Mouse (Mus musculus): ENCODE measurements around the gene Scfd2. TPM values are rescaled to one million over a fixed set of nuclear protein-coding genes. Genes with fewer than 3 reads are reported as not detected.
A peak's percentile ranks its signal among the peaks of the same experiment; 100 is the strongest.

Gene Scfd2
- polyA plus RNA-seq, 1 experiment from 2014 or later: 17.2 TPM

GRCm38 (mm10) chr5:74288206-74288605 lies 243.4 kb downstream of the Scfd2 start:
- no peak overlapping the region for H3K27ac ChIP-seq
- no peaks in the 10 kb centered on the region for H3K36me3 ChIP-seq
- ATAC-seq (ENCODE audit: insufficient number of reproducible peaks, insufficient read depth, low FRiP score, low TSS enrichment, low read depth): no peak
- no peak overlapping the region for H3K4me2 ChIP-seq
- H3K4me3 ChIP-seq: no peak overlapping the region
- WGBS: 49% methylated on average over 2 of the region's 2 CpGs
- H3K4me1 ChIP-seq: peaks cover 60% of the 10 kb centered on the region
- H3K9me3 ChIP-seq: no peaks in the 10 kb centered on the region
- no peaks in the 10 kb centered on the region for H3K27me3 ChIP-seq
- H3K9ac ChIP-seq: no peak overlapping the region

- 0 out of 2 replicates have a peak overlapping the region, but pooled peaks have one; percentile 22 for H3K4me2 ChIP-seq
- ATAC-seq (ENCODE audit: insufficient number of reproducible peaks, insufficient read depth, low FRiP score, low TSS enrichment, low read depth): no peak
- 0 out of 2 replicates have a peak, but pooled peaks cover 5% of the 10 kb centered on the region for H3K27me3 ChIP-seq
- no peaks in the 10 kb centered on the region for H3K36me3 ChIP-seq
- 26% methylated on average over 4 of the region's 4 CpGs for WGBS
- H3K4me3 ChIP-seq: no peak overlapping the region
- peaks cover 65% of the 10 kb centered on the region for H3K4me1 ChIP-seq
- peak overlapping the region; percentile 60; the same call in 1 of the 2 replicates for H3K27ac ChIP-seq
- H3K9ac ChIP-seq: no peak overlapping the region
- no peaks in the 10 kb centered on the region for H3K9me3 ChIP-seq
Measured at GRCm38 (mm10) chr5:74286301-74286700, 245.3 kb downstream of the Scfd2 start.

- H3K27me3 ChIP-seq: 0 out of 2 replicates have a peak, but pooled peaks cover 5% of the 10 kb centered on the region
- H3K27ac ChIP-seq: peak overlapping the region; percentile 60
- WGBS: 14% methylated on average over 7 of the region's 7 CpGs
- H3K4me2 ChIP-seq: no peak overlapping the region
- ATAC-seq (ENCODE audit: insufficient number of reproducible peaks, insufficient read depth, low FRiP score, low TSS enrichment, low read depth): no peak
- peaks cover 70% of the 10 kb centered on the region for H3K4me1 ChIP-seq
- H3K4me3 ChIP-seq: no peak overlapping the region
- H3K36me3 ChIP-seq: no peaks in the 10 kb centered on the region
- no peak overlapping the region for H3K9ac ChIP-seq
- no peaks in the 10 kb centered on the region for H3K9me3 ChIP-seq
Measured at GRCm38 (mm10) chr5:74285764-74286163, 245.8 kb downstream of the Scfd2 start.

GRCm38 (mm10) chr5:74285289-74285688 lies 246.3 kb downstream of the Scfd2 start:
- WGBS: 28% methylated on average over 2 of the region's 2 CpGs
- Histone ChIP-seq H3K4me3 (no peak overlapping the region), H3K27ac (peak overlapping the region; percentile 60), H3K4me2 (no peak overlapping the region), H3K9ac (no peak overlapping the region), H3K36me3 (no peaks in the 10 kb centered on the region), H3K4me1 (peaks cover 71% of the 10 kb centered on the region), H3K27me3 (0 out of 2 replicates have a peak, but pooled peaks cover 5% of the 10 kb centered on the region), H3K9me3 (no peaks in the 10 kb centered on the region)
- no peak for ATAC-seq (ENCODE audit: insufficient number of reproducible peaks, insufficient read depth, low FRiP score, low TSS enrichment, low read depth)

GRCm38 (mm10) chr5:74283545-74283944 lies 248.0 kb downstream of the Scfd2 start:
- Histone ChIP-seq H3K4me3 (no peak overlapping the region), H3K27ac (no peak overlapping the region), H3K36me3 (no peaks in the 10 kb centered on the region), H3K9me3 (no peaks in the 10 kb centered on the region), H3K9ac (no peak overlapping the region), H3K4me1 (peaks cover 76% of the 10 kb centered on the region), H3K27me3 (0 out of 2 replicates have a peak, but pooled peaks cover 5% of the 10 kb centered on the region), H3K4me2 (no peak overlapping the region)
- peak; percentile 56; the same call in 1 of the 2 replicates for ATAC-seq (ENCODE audit: insufficient number of reproducible peaks, insufficient read depth, low FRiP score, low TSS enrichment, low read depth)
- 45% methylated on average over 8 of the region's 8 CpGs for WGBS

- no peak overlapping the region for H3K9ac ChIP-seq
- no peak overlapping the region for H3K4me2 ChIP-seq
- peaks cover 66% of the 10 kb centered on the region for H3K4me1 ChIP-seq
- H3K27me3 ChIP-seq: 0 out of 2 replicates have a peak, but pooled peaks cover 5% of the 10 kb centered on the region
- H3K36me3 ChIP-seq: no peaks in the 10 kb centered on the region
- no peak overlapping the region for H3K27ac ChIP-seq
- ATAC-seq (ENCODE audit: insufficient number of reproducible peaks, insufficient read depth, low FRiP score, low TSS enrichment, low read depth): no peak
- H3K4me3 ChIP-seq: no peak overlapping the region
- 78% methylated on average over 8 of the region's 8 CpGs for WGBS
- no peaks in the 10 kb centered on the region for H3K9me3 ChIP-seq
Measured at GRCm38 (mm10) chr5:74281480-74281879, 250.1 kb downstream of the Scfd2 start.

GRCm38 (mm10) chr5:74279673-74280072 lies 251.9 kb downstream of the Scfd2 start:
- H3K27ac ChIP-seq: no peak overlapping the region
- no peaks in the 10 kb centered on the region for H3K36me3 ChIP-seq
- no peak for ATAC-seq (ENCODE audit: insufficient number of reproducible peaks, insufficient read depth, low FRiP score, low TSS enrichment, low read depth)
- 0 out of 2 replicates have a peak, but pooled peaks cover 5% of the 10 kb centered on the region for H3K27me3 ChIP-seq
- no peak overlapping the region for H3K9ac ChIP-seq
- H3K4me1 ChIP-seq: peaks cover 51% of the 10 kb centered on the region
- H3K9me3 ChIP-seq: no peaks in the 10 kb centered on the region
- H3K4me2 ChIP-seq: no peak overlapping the region
- WGBS: 68% methylated on average over 7 of the region's 7 CpGs
- H3K4me3 ChIP-seq: no peak overlapping the region

GRCm38 (mm10) chr5:74278428-74278827 lies 253.1 kb downstream of the Scfd2 start:
- Histone ChIP-seq H3K4me1 (peaks cover 56% of the 10 kb centered on the region), H3K4me2 (no peak overlapping the region), H3K27ac (no peak overlapping the region), H3K36me3 (no peaks in the 10 kb centered on the region), H3K27me3 (0 out of 2 replicates have a peak, but pooled peaks cover 5% of the 10 kb centered on the region), H3K4me3 (no peak overlapping the region), H3K9ac (0 out of 2 replicates have a peak overlapping the region, but pooled peaks have one; percentile 0), H3K9me3 (no peaks in the 10 kb centered on the region)
- WGBS: 83% methylated on average over 7 of the region's 7 CpGs
- no peak for ATAC-seq (ENCODE audit: insufficient number of reproducible peaks, insufficient read depth, low FRiP score, low TSS enrichment, low read depth)

GRCm38 (mm10) chr5:74277712-74278111 lies 253.8 kb downstream of the Scfd2 start:
- peak overlapping the region; percentile 76; the same call in 1 of the 2 replicates for H3K27ac ChIP-seq
- no peak overlapping the region for H3K9ac ChIP-seq
- H3K4me3 ChIP-seq: no peak overlapping the region
- 2% methylated on average over 3 of the region's 3 CpGs for WGBS
- peaks cover 54% of the 10 kb centered on the region for H3K4me1 ChIP-seq
- H3K36me3 ChIP-seq: no peaks in the 10 kb centered on the region
- 0 out of 2 replicates have a peak, but pooled peaks cover under 1% of the 10 kb centered on the region for H3K27me3 ChIP-seq
- peak; percentile 76; the same call in 1 of the 2 replicates for ATAC-seq (ENCODE audit: insufficient number of reproducible peaks, insufficient read depth, low FRiP score, low TSS enrichment, low read depth)
- H3K9me3 ChIP-seq: no peaks in the 10 kb centered on the region
- H3K4me2 ChIP-seq: no peak overlapping the region

GRCm38 (mm10) chr5:74277216-74277615 lies 254.3 kb downstream of the Scfd2 start:
- Histone ChIP-seq H3K9ac (no peak overlapping the region), H3K27me3 (no peaks in the 10 kb centered on the region), H3K36me3 (no peaks in the 10 kb centered on the region), H3K4me2 (no peak overlapping the region), H3K4me3 (no peak overlapping the region), H3K9me3 (no peaks in the 10 kb centered on the region), H3K27ac (peak overlapping the region; percentile 76), H3K4me1 (peaks cover 49% of the 10 kb centered on the region)
- WGBS: 80% methylated on average over 5 of the region's 5 CpGs
- ATAC-seq (ENCODE audit: insufficient number of reproducible peaks, insufficient read depth, low FRiP score, low TSS enrichment, low read depth): no peak

- 86% methylated on average over 3 of the region's 3 CpGs for WGBS
- Histone ChIP-seq H3K27ac (no peak overlapping the region), H3K4me2 (no peak overlapping the region), H3K36me3 (no peaks in the 10 kb centered on the region), H3K4me3 (no peak overlapping the region), H3K9ac (no peak overlapping the region), H3K27me3 (no peaks in the 10 kb centered on the region), H3K4me1 (peaks cover 29% of the 10 kb centered on the region), H3K9me3 (no peaks in the 10 kb centered on the region)
- no peak for ATAC-seq (ENCODE audit: insufficient number of reproducible peaks, insufficient read depth, low FRiP score, low TSS enrichment, low read depth)
Measured at GRCm38 (mm10) chr5:74273313-74273712, 258.2 kb downstream of the Scfd2 start.

- no peaks in the 10 kb centered on the region for H3K27me3 ChIP-seq
- H3K4me1 ChIP-seq: peaks cover 31% of the 10 kb centered on the region
- ATAC-seq (ENCODE audit: insufficient number of reproducible peaks, insufficient read depth, low FRiP score, low TSS enrichment, low read depth): no peak
- no peak overlapping the region for H3K4me2 ChIP-seq
- peak overlapping the region; percentile 28 for H3K27ac ChIP-seq
- WGBS: 21% methylated on average over 5 of the region's 5 CpGs
- no peak overlapping the region for H3K4me3 ChIP-seq
- H3K36me3 ChIP-seq: no peaks in the 10 kb centered on the region
- no peak overlapping the region for H3K9ac ChIP-seq
- H3K9me3 ChIP-seq: no peaks in the 10 kb centered on the region
Measured at GRCm38 (mm10) chr5:74267736-74268369, 263.7 kb downstream of the Scfd2 start.

All from embryonic facial prominence, embryonic 13.5 days (tissue).